Mouse (Mus musculus): ENCODE data around the gene Tnip1. TPM values are rescaled to one million over a fixed set of nuclear protein-coding genes. Genes with fewer than 3 reads are reported as not detected.

Tnip1 gene
- total and polyA plus RNA-seq, 3 experiments = 36.1 to 137 (median 67.8) TPM

GRCm38 (mm10) chr11:54879434-54879833 lies 83.3 kb downstream of the Tnip1 start:
- H3K79me2 ChIP-seq (replicated peaks; ENCODE audit: control insufficient read depth, extremely low read depth, insufficient read depth, poor library complexity, severe bottlenecking) = no peaks in the 10 kb centered on the region
- H3K27me3 ChIP-seq (replicated peaks) = no peaks in the 10 kb centered on the region
- no peak overlapping the region for H3K4me2 ChIP-seq (ENCODE audit: insufficient read depth, low read depth, poor library complexity, severe bottlenecking)
- 0 out of 2 replicates have a peak, but pooled peaks have one; percentile 23 for TF ChIP-seq ELF1 (IDR thresholded peaks at IDR 0.05; ENCODE audit: low read depth, low read length)
- no peak for TF ChIP-seq MAX (IDR thresholded peaks at IDR 0.05; ENCODE audit: low read length)
- TF ChIP-seq IRF4 (IDR thresholded peaks at IDR 0.05; ENCODE audit: low read depth, low read length) = 0 out of 2 replicates have a peak, but pooled peaks have one; percentile 25
- TF ChIP-seq ZMIZ1 (IDR thresholded peaks at IDR 0.05; ENCODE audit: low read depth, low read length) = no peak
- TF ChIP-seq CTCF (conservative IDR thresholded peaks at IDR 0.05 in 1 of 2, IDR thresholded peaks at IDR 0.05 in 1 of 2; ENCODE audit: low read depth in 2 of 2, low read length in 2 of 2) = peak; percentile 55 to 82
- TF ChIP-seq SMC3 (IDR thresholded peaks at IDR 0.05; ENCODE audit: low read depth, low read length) = peak; percentile 83
- TF ChIP-seq UBTF (IDR thresholded peaks at IDR 0.05; ENCODE audit: low read depth, low read length) = no peak
- peak; percentile 61; the same call in 1 of the 2 replicates for TF ChIP-seq ZC3H11A (IDR thresholded peaks at IDR 0.05; ENCODE audit: low read depth, low read length)
- TF ChIP-seq RAD21 (IDR thresholded peaks at IDR 0.05; ENCODE audit: low read depth, low read length) = peak; percentile 78
- peak; percentile 67; the same call in 1 of the 2 replicates for TF ChIP-seq MYC (IDR thresholded peaks at IDR 0.05; ENCODE audit: low read depth, low read length)
- TF ChIP-seq NRF1 (IDR thresholded peaks at IDR 0.05; ENCODE audit: low read depth, low read length) = peak; percentile 40; the same call in 1 of the 2 replicates
- in situ Hi-C loops (cut with MboI; ENCODE audit: low pct_ligation_motif_present, low pct_unique_long_range_greater_than_20kb, low sequenced_read_pairs) (loop anchor here (25.0 kb wide), 1 partner anchor 508 kb away; no protein-coding TSS in a partner anchor), dilution Hi-C loops (cut with MboI; ENCODE audit: extremely low pct_ligation_motif_present, extremely low pct_unique_long_range_greater_than_20kb, low sequenced_read_pairs) (no loop called here)
- peak; percentile 77 for DNase-seq (ENCODE audit: extremely low read depth)
- no peaks in the 10 kb centered on the region for H3K9me3 ChIP-seq (replicated peaks; ENCODE audit: low read length)
- H3K9ac ChIP-seq (ENCODE audit: insufficient read depth, low read depth) = no peak overlapping the region
- no peak overlapping the region for H3K27ac ChIP-seq (ENCODE audit: insufficient read depth, low read depth)
- peaks cover 3 to 8% of the 10 kb centered on the region in 2 experiments for H3K4me1 ChIP-seq (ENCODE audit: control insufficient read depth in 1 of 2, insufficient read depth in 2 of 2)
- no peak overlapping the region for H3K4me3 ChIP-seq (replicated peaks in 1 of 3; ENCODE audit: low read depth in 2 of 3, low read length in 2 of 3, poor library complexity in 1 of 3)
- peaks cover 0 to 7% of the 10 kb centered on the region in 2 experiments for H3K36me3 ChIP-seq (replicated peaks in 1 of 2; ENCODE audit: control insufficient read depth in 1 of 2, insufficient read depth in 1 of 2, low read length in 1 of 2)

GRCm38 (mm10) chr11:54878893-54879292 lies 83.8 kb downstream of the Tnip1 start:
- TF ChIP-seq GABPA (IDR thresholded peaks at IDR 0.05; ENCODE audit: insufficient replicate concordance, low read depth, low read length) = no peak
- no peak for TF ChIP-seq TCF12 (IDR thresholded peaks at IDR 0.05; ENCODE audit: low read depth, low read length)
- no peak for TF ChIP-seq RCOR1 (conservative IDR thresholded peaks at IDR 0.05; ENCODE audit: low read depth, low read length)
- TF ChIP-seq ZKSCAN1 (IDR thresholded peaks at IDR 0.05; ENCODE audit: borderline replicate concordance, low read depth, low read length) = no peak
- TF ChIP-seq UBTF (IDR thresholded peaks at IDR 0.05; ENCODE audit: low read depth, low read length) = no peak
- TF ChIP-seq MAFK (IDR thresholded peaks at IDR 0.05; ENCODE audit: insufficient replicate concordance, low read length) = no peak
- TF ChIP-seq NRF1 (IDR thresholded peaks at IDR 0.05; ENCODE audit: low read depth, low read length) = no peak
- no peak for TF ChIP-seq KAT2A (IDR thresholded peaks at IDR 0.05; ENCODE audit: insufficient replicate concordance, low read length)
- TF ChIP-seq ZNF384 (IDR thresholded peaks at IDR 0.05; ENCODE audit: low read depth, low read length) = no peak
- no peak for TF ChIP-seq ETS1 (conservative IDR thresholded peaks at IDR 0.05; ENCODE audit: low read depth, low read length)
- TF ChIP-seq MXI1 (IDR thresholded peaks at IDR 0.05; ENCODE audit: low read depth, low read length) = no peak
- TF ChIP-seq ELF1 (IDR thresholded peaks at IDR 0.05; ENCODE audit: low read depth, low read length) = no peak
- no peak for TF ChIP-seq JUND (conservative IDR thresholded peaks at IDR 0.05; ENCODE audit: low read depth, low read length)
- no peak for TF ChIP-seq ZMIZ1 (IDR thresholded peaks at IDR 0.05; ENCODE audit: low read depth, low read length)
- H3K9ac ChIP-seq (ENCODE audit: insufficient read depth, low read depth) = no peak overlapping the region
- no peaks in the 10 kb centered on the region for H3K79me2 ChIP-seq (replicated peaks; ENCODE audit: control insufficient read depth, extremely low read depth, insufficient read depth, poor library complexity, severe bottlenecking)
- H3K9me3 ChIP-seq (replicated peaks; ENCODE audit: low read length) = peaks cover 2% of the 10 kb centered on the region
- no peak overlapping the region for H3K4me2 ChIP-seq (ENCODE audit: insufficient read depth, low read depth, poor library complexity, severe bottlenecking)
- 0 out of 4 replicates have a peak, but pooled peaks cover 0 to 3% of the 10 kb centered on the region in 2 experiments for H3K4me1 ChIP-seq (ENCODE audit: control insufficient read depth in 1 of 2, insufficient read depth in 2 of 2)
- no peak overlapping the region for H3K4me3 ChIP-seq (replicated peaks in 1 of 3; ENCODE audit: low read depth in 2 of 3, low read length in 2 of 3, poor library complexity in 1 of 3)
- no peaks in the 10 kb centered on the region for H3K27me3 ChIP-seq (replicated peaks)
- in situ Hi-C loops (cut with MboI; ENCODE audit: low pct_ligation_motif_present, low pct_unique_long_range_greater_than_20kb, low sequenced_read_pairs) = loop anchor here (25.0 kb wide), 1 partner anchor 508 kb away; no protein-coding TSS in a partner anchor
- H3K36me3 ChIP-seq (replicated peaks in 1 of 2; ENCODE audit: control insufficient read depth in 1 of 2, insufficient read depth in 1 of 2, low read length in 1 of 2) = peaks cover 3 to 12% of the 10 kb centered on the region in 2 experiments
- no peak overlapping the region for H3K27ac ChIP-seq (ENCODE audit: insufficient read depth, low read depth)
- DNase-seq (ENCODE audit: extremely low read depth) = no peak
- dilution Hi-C loops (cut with MboI; ENCODE audit: extremely low pct_ligation_motif_present, extremely low pct_unique_long_range_greater_than_20kb, low sequenced_read_pairs) = no loop called here
